Mouse (Mus musculus) layer of hippocampus, postnatal 14 days (tissue): ENCODE measurements around the gene 4931422A03Rik. TPM values are rescaled to one million over a fixed set of nuclear protein-coding genes. Genes with fewer than 3 reads are reported as not detected.
"Not testable (repeated sequence)": the region's sequence is repeated elsewhere in the genome, so short reads cannot be mapped to it uniquely, and the experiment has no call there.

Source experiments
- DNase-seq, 2 experiments: peaks; one replicate each; pipeline ENCODE4 v3.0.0; 2021 to 2022; ENCODE audit warnings: low spot score in 2 of 2, mixed read lengths in 1 of 2
- long read RNA-seq, 2 experiments: library from polyadenylated mRNA; stranded (forward); transcript quantifications; one replicate each; pipeline ENCODE4 v2.0.0; 2021
- total RNA-seq, 2 experiments: library from RNA; stranded (reverse); gene quantifications; 2 replicates each; pipeline ENCODE4 v1.2.3; 2021

The 4931422A03Rik gene
- total RNA-seq: not detected
- long read RNA-seq, experiment 1, partial matches to known transcripts: 0 of 1 reads
- long read RNA-seq, experiment 1, other reads (novel, unspliced or antisense): 1 of 1 reads
- long read RNA-seq, experiment 2, partial matches to known transcripts: 0 of 1 reads
- long read RNA-seq, experiment 2, other reads (novel, unspliced or antisense): 1 of 1 reads

- no peak for DNase-seq
Observed at GRCm38 (mm10) chr2:104028139-104028723, at the start of gene 4931422A03Rik. Gene 4931422A03Rik, minus strand, starts transcription at chr2:104028361.

- no peak for DNase-seq
Observed at GRCm38 (mm10) chr2:104069704-104070185, 41.6 kb upstream of the 4931422A03Rik start, which contains the start of gene Cd59b. Gene Cd59b, plus strand, starts transcription at chr2:104069849.

- not testable (repeated sequence) for DNase-seq
Observed at GRCm38 (mm10) chr2:104068450-104068849, 40.3 kb upstream of the 4931422A03Rik start, which contains the start of gene Gm10799. Gene Gm10799, minus strand, starts transcription at chr2:104068550.

- not testable (repeated sequence) for DNase-seq
Observed at GRCm38 (mm10) chr2:104065526-104065925, 37.4 kb upstream of the 4931422A03Rik start, which contains the start of gene Gm10912. Gene Gm10912, plus strand, starts transcription at chr2:104065826.

GRCm38 (mm10) chr2:104064152-104064551 lies 36.0 kb upstream of the 4931422A03Rik start:
- no peak for DNase-seq

- DNase-seq: no peak
Observed at GRCm38 (mm10) chr2:104062665-104063064, 34.5 kb upstream of the 4931422A03Rik start.

GRCm38 (mm10) chr2:104060996-104061395 lies 32.8 kb upstream of the 4931422A03Rik start:
- no peak for DNase-seq

- DNase-seq: no peak
Observed at GRCm38 (mm10) chr2:104059786-104060185, 31.6 kb upstream of the 4931422A03Rik start.

GRCm38 (mm10) chr2:104058954-104059353 lies 30.8 kb upstream of the 4931422A03Rik start:
- no peak for DNase-seq

- DNase-seq: no peak
Observed at GRCm38 (mm10) chr2:104058381-104058780, 30.2 kb upstream of the 4931422A03Rik start.

- DNase-seq: no peak
Observed at GRCm38 (mm10) chr2:104044479-104045080, 16.4 kb upstream of the 4931422A03Rik start.

- no peak for DNase-seq
Observed at GRCm38 (mm10) chr2:104043624-104044478, 15.7 kb upstream of the 4931422A03Rik start.

GRCm38 (mm10) chr2:104042766-104043165 lies 14.6 kb upstream of the 4931422A03Rik start:
- DNase-seq: no peak

GRCm38 (mm10) chr2:104041632-104042031 lies 13.5 kb upstream of the 4931422A03Rik start:
- DNase-seq: no peak

- DNase-seq: no peak
Observed at GRCm38 (mm10) chr2:104038236-104038635, 10.1 kb upstream of the 4931422A03Rik start.

GRCm38 (mm10) chr2:104036316-104036715 lies 8.2 kb upstream of the 4931422A03Rik start:
- no peak for DNase-seq

GRCm38 (mm10) chr2:104035595-104035994 lies 7.4 kb upstream of the 4931422A03Rik start:
- DNase-seq: no peak

GRCm38 (mm10) chr2:104034832-104035472 lies 6.8 kb upstream of the 4931422A03Rik start:
- peak; percentile 69 to 81 for DNase-seq

GRCm38 (mm10) chr2:104032056-104032455 lies 3.9 kb upstream of the 4931422A03Rik start:
- DNase-seq: no peak

- DNase-seq: no peak
Observed at GRCm38 (mm10) chr2:104030381-104030780, 2.2 kb upstream of the 4931422A03Rik start.

GRCm38 (mm10) chr2:104029074-104029473 lies 913 bp upstream of the 4931422A03Rik start:
- DNase-seq: no peak
